Mouse (Mus musculus) liver (tissue): ENCODE measurements around the gene Amy1.
"Not testable (repeated sequence)": the region's sequence is repeated elsewhere in the genome, so short reads cannot be mapped to it uniquely, and the experiment has no call there.

ENCODE experiments used
- DNase-seq: peaks from one replicate; pipeline ENCODE4 v3.0.0-alpha.2; 2020; ENCODE audit warnings: mixed read lengths

The Amy1 gene

DNA sequence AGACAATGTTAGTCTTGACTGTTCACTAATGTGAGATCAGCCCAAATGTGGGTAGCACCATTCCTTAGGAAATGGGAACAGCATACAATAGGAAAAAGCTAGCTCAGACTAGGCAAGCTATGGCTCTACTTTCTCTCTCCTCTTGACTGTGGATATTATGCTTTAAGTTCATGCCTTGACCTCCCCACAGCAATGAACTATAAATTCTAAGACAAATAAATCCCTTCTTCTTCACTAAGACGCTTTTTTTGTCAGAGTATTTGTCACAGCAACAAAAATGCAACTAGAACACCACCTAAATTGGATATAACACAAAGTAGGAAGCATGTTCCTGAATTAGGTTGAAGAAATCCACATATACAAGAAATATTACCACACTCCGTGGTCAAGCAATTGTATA is at the start of gene Amy1:
Gene Amy1 (minus strand): TSS at position 101 of the 400 bp plus-strand sequence.
- DNase-seq: no peak

DNA sequence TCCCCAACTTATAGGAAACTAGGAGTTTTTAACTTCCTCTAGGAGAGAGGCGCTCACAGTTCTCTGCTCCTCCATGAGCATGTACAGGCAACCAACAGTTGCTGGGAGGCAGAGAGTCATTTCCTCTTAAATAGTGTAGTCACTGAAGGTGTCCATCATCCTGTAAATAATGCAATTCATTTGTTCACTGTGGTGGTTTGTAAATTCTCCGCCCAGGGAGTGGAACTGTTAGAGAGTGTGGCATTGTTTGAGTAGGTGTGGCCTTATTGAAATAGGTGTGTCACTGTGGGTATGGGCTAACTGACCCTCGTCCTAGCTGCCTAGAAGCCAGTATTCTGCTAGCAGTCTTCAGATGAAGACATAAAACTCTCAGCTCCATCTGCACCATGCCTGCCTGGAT is 47.8 kb upstream of the Amy1 start:
- no peak for DNase-seq

GRCm38 (mm10) chr3:113651386-113651785 is 44.9 kb upstream of the Amy1 start:
- not testable (repeated sequence) for DNase-seq

- no peak for DNase-seq
These were observed 33.0 kb upstream of the Amy1 start for GRCm38 (mm10) chr3:113639545-113639944.

GRCm38 (mm10) chr3:113634220-113634619 is 27.7 kb upstream of the Amy1 start:
- no peak for DNase-seq

GRCm38 (mm10) chr3:113631611-113632010 is 25.1 kb upstream of the Amy1 start:
- DNase-seq: peak; percentile 15

- peak; percentile 40 for DNase-seq
These were observed 24.1 kb upstream of the Amy1 start for GRCm38 (mm10) chr3:113630564-113630963.

DNA sequence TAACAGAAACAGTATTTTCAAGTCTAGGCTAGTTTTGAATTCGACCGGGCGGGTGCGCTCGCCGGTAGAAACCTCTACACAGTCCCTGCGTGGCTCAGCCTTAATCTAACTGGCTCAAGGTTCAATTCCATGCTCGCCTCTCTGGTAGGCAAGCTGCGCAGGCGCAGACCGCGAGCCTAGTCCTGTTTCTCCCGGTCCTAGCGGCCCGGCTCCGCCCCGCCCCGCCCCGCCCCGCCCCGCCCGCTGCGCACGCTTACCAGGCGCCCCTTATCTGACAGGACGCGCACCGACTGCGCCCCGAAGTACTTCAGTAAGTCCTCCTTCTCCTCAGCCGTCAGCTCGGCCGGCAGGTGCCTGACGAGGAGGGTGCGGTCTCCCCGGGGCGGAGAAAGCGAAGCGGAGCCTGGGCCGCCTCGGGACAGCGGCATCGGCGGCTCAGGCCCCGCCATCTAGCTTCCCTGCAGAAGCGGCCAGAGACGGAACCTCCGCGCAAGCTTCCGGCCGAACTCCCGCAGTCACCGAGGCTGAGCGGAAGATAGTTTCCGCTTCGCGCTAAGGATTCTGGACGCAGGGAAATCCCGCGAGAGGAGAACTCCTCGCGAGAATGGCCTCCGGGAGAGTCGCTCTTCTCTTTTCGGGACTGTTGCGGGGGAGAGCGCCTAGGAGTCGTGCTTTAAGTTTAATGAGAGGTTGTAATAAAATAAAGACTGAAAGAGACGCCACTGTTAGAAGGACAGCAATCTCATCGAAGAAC is 23.3 kb upstream of the Amy1 start, which contains the start of gene Rnpc3:
Gene Rnpc3 (minus strand): TSS at position 544 of the 754 bp plus-strand sequence.
- DNase-seq: peak; percentile 99

DNA sequence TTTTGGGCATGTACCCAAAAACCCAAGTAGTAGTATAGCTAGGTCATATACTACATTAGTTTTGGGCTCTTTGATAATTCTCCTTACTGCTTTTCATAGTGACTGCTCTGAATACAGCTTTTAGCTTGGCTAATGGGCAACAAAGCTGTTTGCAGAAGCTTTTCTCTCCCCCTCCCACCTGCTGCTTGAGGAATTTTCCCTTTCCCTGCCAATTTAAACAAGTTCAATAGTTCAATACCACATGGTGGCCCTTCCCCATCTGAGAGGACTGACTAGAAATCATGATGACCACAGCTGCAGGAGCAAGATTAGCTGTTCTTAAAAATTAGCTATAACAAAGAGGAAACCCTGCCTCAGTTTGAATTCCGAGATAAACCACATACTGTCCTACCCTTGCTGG is 15.7 kb downstream of the Amy1 start:
- no peak for DNase-seq

DNA sequence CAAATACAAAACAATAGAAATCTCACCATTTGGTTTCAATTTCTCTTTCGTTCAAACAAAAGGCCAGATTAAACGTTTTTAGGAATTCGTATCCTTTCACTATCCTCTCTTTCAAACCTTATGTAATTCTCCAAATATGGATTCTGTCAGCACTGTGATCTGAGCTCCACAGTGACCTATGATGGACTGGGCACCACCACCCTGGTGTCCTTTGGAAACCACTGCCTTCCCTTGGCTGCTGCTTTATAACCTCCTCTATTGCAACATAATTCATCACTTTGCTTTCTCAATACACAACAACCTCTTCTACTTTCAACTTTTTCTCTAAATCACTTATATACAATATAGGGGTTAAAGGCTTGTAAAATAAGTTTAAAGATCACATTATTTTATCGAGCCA is 31.9 kb downstream of the Amy1 start:
- no peak for DNase-seq

DNA sequence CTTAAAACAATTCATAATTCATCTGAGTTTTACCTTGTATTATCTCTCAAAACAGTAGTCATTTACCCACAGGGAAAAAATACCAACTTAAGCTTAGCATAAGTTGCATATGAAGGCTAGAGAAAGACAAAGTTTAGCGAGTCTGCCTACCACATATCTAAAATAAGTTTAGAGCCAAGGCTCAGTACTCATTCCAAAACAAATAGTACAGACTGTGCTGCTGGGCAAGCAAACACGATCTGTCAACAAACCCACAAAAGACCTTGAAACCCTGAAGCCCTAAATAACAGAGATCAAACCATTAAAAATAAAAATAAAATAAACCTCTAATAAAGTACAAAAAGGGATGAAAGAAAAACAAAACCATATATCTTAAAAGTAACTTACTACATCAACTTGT is 32.4 kb downstream of the Amy1 start:
- DNase-seq: no peak

DNA sequence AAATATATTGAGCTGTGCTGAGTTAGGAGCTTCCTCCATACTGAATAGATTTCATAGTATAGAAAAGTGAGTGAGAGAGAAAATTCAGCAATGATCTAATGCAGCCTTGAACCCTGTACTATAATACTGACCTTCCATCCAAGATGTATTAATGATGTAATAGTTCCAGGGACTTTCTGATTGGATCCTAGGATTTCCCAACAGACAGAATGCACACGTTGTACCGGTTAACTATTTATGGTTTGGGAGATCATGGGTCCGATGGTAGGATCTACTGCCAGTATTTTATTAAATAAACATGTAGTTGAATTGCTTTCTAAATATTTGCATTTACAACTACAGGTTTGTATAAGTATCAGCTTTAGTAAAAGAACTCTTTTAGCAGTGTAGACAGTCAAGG is 34.3 kb downstream of the Amy1 start:
- DNase-seq: no peak

DNA sequence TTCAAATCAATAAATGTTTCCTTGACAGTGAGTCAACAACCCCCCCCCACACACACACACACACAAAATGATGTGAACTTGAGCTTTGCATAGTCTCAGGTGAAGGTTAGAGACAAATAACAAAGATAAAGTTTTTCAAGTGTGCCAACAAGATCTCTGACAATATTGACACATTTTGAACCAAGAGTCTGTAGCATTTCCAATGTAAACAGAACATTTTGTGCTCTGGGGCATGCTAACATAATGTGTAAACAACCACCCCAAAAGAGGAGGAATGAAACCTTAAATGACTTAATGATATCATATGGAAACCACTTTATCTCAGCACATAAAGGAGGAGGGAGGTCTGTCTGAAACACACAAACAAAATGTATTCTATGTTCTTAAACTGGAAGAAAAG is 66.8 kb downstream of the Amy1 start:
- no peak for DNase-seq

DNA sequence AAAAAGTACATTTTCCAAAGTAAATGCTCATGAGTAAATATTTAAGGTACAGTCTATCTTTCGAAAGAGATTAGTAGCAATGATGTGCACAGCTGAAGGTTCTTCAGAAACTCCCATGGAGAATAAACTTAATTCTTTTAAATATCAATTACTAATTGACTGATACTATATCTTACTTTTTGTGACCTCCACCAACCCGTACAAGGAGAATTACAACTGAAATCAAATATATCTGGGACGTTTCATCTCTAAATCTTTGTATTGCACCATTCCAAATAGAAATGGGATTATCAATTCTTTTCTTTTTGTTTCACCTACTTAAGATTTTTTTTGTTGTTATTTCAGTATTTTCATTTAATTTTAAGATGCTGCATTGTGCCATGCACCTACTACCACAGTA is 74.2 kb downstream of the Amy1 start, which contains the start of gene Amy2a1:
Gene Amy2a1 (minus strand): TSS at position 101 of the 400 bp plus-strand sequence.
- not testable (repeated sequence) for DNase-seq
